Mouse (Mus musculus): Measurements from ENCODE around the gene Cd209g.

- TF ChIP-seq CTCF (IDR thresholded peaks at IDR 0.05; ENCODE audit: low read depth) = no peak
- no peak for TF ChIP-seq EP300 (IDR thresholded peaks at IDR 0.05; ENCODE audit: low read depth)
Observed at GRCm38 (mm10) chr8:4167918-4168317, 34.0 kb downstream of the Cd209g start.
